Mouse (Mus musculus) adrenal gland, postnatal 25 days (tissue): ENCODE results near the gene Ube2q1. TPM values are rescaled to one million over a fixed set of nuclear protein-coding genes. Genes with fewer than 3 reads are reported as not detected.

Source experiments
- DNase-seq: peaks from one replicate; pipeline ENCODE4 v3.0.0; 2021; ENCODE audit warnings: mixed read lengths
- total RNA-seq: library from RNA; stranded (reverse); gene quantifications from 2 replicates; pipeline ENCODE4 v1.2.3, GENCODE M21; 2021

Gene Ube2q1
- total RNA-seq, 1 experiment from 2014 or later = 76.1 TPM

GRCm38 (mm10) chr3:89821548-89822480 lies 48.4 kb downstream of the Ube2q1 start:
- DNase-seq = no peak

DNA sequence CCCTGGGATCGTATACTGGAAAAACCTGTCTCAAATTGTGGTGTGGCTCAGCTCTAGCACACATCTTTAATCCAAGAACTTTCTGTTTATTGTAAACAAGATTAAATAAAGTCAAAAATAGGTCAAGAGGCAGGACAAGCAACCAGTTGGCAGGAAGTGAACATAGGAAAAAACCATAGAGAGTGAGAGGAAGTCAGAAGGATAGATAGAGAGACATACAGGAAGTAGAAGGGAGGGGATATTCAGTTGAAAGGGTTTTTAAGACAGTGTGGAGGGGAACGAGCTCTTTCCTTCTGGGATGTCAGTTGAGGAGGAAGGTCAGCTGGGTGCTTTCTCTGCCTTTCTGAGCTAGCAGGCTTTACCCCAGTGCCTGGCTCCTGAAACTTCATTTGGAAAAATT lies 50.2 kb downstream of the Ube2q1 start:
- DNase-seq = no peak

DNA sequence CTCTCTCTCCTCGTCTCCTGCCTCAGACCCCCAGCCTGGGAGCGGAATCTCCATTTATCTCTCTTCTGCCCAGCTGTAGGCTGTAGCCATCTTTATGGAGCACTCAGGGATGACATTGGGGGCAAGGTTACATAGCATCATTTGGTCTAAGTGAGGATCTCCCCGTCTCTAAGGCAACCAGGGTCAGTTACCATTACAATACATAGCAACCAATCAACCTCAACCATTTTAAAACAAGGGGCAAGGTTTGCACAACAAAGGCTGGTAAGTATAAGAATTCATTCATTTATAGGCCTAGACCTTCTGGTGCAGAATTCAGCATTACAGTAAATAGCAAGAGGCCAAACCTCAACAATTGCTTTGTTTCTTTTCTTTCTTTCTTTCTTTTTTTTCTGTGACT lies 52.9 kb downstream of the Ube2q1 start:
- DNase-seq = no peak

DNA sequence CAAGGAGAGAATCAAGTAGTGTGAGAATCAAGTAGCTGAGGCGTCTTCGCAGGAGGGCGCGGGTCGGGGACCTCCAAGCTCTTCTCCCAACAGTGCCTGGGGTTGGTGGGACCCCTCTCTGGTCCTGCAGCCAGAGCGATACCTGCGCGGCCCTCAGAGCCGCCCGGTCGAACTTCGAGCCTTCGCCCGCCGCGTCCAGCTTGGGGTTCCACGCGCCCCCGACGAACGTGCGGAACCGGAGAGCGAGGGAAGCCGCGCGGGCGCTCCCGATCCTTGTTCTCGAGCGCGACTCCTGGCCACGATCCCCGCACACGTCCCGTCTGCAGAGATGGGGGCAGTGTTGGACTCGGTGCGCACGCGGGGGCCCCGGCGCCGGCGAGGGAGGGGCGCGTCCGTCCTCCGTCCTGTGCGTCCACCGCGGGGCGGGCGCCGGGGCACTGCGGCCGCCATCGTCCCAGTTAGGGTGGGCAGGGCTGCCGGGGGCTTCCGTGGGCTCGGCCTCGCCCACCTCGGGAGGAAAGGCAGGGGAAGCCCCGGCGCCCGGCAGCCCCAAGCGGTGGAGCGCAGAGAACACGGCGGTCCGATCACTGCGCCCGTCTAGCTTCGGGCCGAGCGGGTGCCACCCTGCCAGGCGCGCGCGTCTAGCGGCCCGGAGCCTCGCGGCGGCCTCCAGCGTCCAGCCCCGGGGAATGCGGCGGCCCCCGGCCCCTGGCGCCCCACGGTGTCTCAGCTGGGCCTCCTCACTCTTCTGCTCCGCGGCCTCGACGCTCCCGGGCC lies 57.6 kb downstream of the Ube2q1 start, which contains the start of gene She:
She (plus strand) TSS at position 556 of the 777 bp plus-strand sequence.
- DNase-seq = peak; percentile 40

Other genes with a start within 250 kb of the Ube2q1 start
- gene Adar, start 58.6 kb upstream of the Ube2q1 start, total RNA-seq = 27.1 and 40.4 TPM in 2 replicates
- 3.3 and 4.8 TPM in 2 replicates for gene Chrnb2, start 9.0 kb upstream of the Ube2q1 start, total RNA-seq
- 9.0 and 10.1 TPM in 2 replicates for gene She, start 57.8 kb downstream of the Ube2q1 start, total RNA-seq
- gene Il6ra, start 139.6 kb downstream of the Ube2q1 start, total RNA-seq = 4.9 and 5.2 TPM in 2 replicates
- gene Atp8b2, start 189.9 kb downstream of the Ube2q1 start, total RNA-seq = 34.6 and 43.0 TPM in 2 replicates
- 136 and 149 TPM in 2 replicates for gene Hax1, start 225.2 kb downstream of the Ube2q1 start, total RNA-seq